Mouse (Mus musculus) embryonic facial prominence, embryonic 14.5 days (tissue): Measurements from ENCODE around the gene Fam166a. TPM values are rescaled to one million over a fixed set of nuclear protein-coding genes. Genes with fewer than 3 reads are reported as not detected.
A peak's percentile ranks its signal among the peaks of the same experiment; 100 is the strongest.

Experiments
- ATAC-seq: fragments of 200-750 bp; cut with Nextera tagmentation; 2 replicates; pipeline ENCODE4 v1.8.0; 2017; ENCODE audit warnings: low read depth, moderate number of reproducible peaks, moderate TSS enrichment
- DNase-seq: peaks from one replicate; pipeline ENCODE4 v3.0.0-alpha.2; 2015; ENCODE audit warnings: low spot score
- H3K27ac ChIP-seq: fragments of 300-500 bp; sonication (generic); replicated peaks from 2 replicates; pipeline ENCODE4 v1.5.1; 2014; ENCODE audit warnings: low read depth, mild to moderate bottlenecking, low read length, moderate library complexity
- H3K27me3 ChIP-seq: fragments of 300-500 bp; sonication (generic); replicated peaks from 2 replicates; pipeline ENCODE4 v1.6.1; 2014; ENCODE audit warnings: low read length; ENCODE audit not compliant: control insufficient read depth, insufficient read depth
- H3K36me3 ChIP-seq: fragments of 300-500 bp; sonication (generic); 2 replicates; pipeline ENCODE4 v1.6.1; 2014; ENCODE audit warnings: low read length, mixed read lengths; ENCODE audit not compliant: control insufficient read depth, insufficient read depth
- H3K4me1 ChIP-seq: fragments of 300-500 bp; sonication (generic); 2 replicates; pipeline ENCODE4 v1.6.1; 2014; ENCODE audit warnings: antibody characterized with exemption, low read length; ENCODE audit not compliant: control insufficient read depth, insufficient read depth
- H3K4me2 ChIP-seq: fragments of 300-500 bp; sonication (generic); 2 replicates; pipeline ENCODE4 v1.6.1; 2014; ENCODE audit warnings: low read depth, mild to moderate bottlenecking, low read length, moderate library complexity, mixed read lengths
- H3K4me3 ChIP-seq: fragments of 300-500 bp; sonication (generic); 2 replicates; pipeline ENCODE4 v1.5.1; 2014; ENCODE audit warnings: low read depth, mild to moderate bottlenecking, low read length
- H3K9ac ChIP-seq: fragments of 300-500 bp; sonication (generic); 2 replicates; pipeline ENCODE4 v1.6.1; 2014; ENCODE audit warnings: low read depth, mild to moderate bottlenecking, low read length, moderate library complexity, mixed read lengths
- H3K9me3 ChIP-seq: fragments of 300-500 bp; sonication (generic); 2 replicates; pipeline ENCODE4 v1.6.1; 2016; ENCODE audit warnings: low read length; ENCODE audit not compliant: control insufficient read depth
- WGBS: fragments of 180-500 bp; shearing (Covaris S2); extraction: QIAGEN DNeasy Blood & Tissue Kit; methylation state at CpG from one replicate; pipeline ENCODE4 v1.1.7; 2014; 5-methylcytosine and 5-hydroxymethylcytosine counted together
- polyA plus RNA-seq: library from polyadenylated mRNA; unstranded; fragments of >200 nt; fragmentation: Nextera tagmentation; extraction: Ambion mirVana; gene quantifications from 2 replicates; pipeline ENCODE4 v1.2.1, GENCODE M21; 2014

Fam166a gene
- polyA plus RNA-seq, 1 experiment from 2014 or later: not detected

DNA sequence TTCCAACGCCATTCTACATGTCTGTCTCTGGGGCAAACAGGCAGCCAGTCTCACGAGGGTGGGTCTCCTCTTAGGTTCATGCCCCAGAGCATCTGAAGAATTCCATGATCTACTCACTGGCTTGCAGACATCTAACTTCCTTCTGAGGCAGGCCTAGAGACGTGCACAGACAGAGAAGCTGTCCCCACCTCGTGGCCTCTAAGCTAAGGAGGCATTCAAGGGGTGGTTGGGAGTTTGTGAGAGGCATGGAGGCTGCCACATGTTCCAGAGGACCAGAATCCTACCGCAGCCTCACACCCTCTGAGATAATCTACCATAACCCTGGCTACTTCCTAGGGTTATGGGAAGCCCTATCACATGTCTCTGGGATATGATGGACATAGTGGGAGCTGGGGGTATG, 24.5 kb upstream of the Fam166a start:
- peaks cover 28% of the 10 kb centered on the region for H3K27me3 ChIP-seq
- no peak overlapping the region for H3K9ac ChIP-seq
- no peak overlapping the region for H3K27ac ChIP-seq
- H3K9me3 ChIP-seq: no peaks in the 10 kb centered on the region
- H3K36me3 ChIP-seq: peaks cover 10% of the 10 kb centered on the region; the same call in 1 of the 2 replicates
- 79% methylated on average over 5 of the region's 5 CpGs for WGBS
- ATAC-seq: no peak
- no peaks in the 10 kb centered on the region; the same call in 1 of the 2 replicates for H3K4me1 ChIP-seq
- no peak overlapping the region for H3K4me2 ChIP-seq
- DNase-seq: no peak
- no peak overlapping the region for H3K4me3 ChIP-seq

DNA sequence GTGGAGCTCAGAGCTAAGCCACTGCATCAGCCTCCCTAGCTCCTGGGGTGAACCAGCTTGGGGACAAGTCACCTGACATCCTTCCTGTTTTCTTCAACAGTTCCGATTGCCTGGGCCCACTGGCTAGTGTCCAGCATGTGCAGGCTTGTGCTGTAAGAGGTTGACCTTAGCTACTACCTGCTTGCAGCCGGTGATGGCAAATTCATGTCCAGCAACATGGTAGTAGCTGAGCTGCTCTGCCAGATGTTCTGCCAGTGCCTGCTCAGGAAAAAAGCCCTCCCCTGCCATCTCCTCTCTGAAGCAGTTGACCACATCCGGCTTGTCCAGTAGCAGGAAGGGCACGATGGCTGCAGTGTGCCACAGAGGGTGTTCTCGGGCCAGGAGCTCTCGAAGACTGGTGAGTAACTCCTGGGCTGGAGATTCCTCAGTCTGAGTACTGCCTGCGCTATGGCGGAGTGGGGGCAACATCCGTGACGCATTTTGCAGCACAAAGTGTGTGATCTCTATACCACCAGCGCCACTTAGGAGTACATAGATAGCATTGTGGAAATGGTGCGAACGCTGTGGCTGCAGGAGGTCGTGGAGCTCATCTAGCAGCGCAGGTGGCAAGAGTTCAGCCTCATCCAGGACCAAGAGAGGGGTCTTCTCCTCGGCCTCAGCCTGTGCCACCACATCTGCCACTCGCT, 23.9 kb upstream of the Fam166a start:
- Histone ChIP-seq H3K27ac (no peak overlapping the region), H3K36me3 (peaks cover 17% of the 10 kb centered on the region), H3K9ac (no peak overlapping the region), H3K9me3 (no peaks in the 10 kb centered on the region), H3K4me1 (no peaks in the 10 kb centered on the region; the same call in 1 of the 2 replicates), H3K4me3 (no peak overlapping the region), H3K4me2 (peak overlapping the region; percentile 51; the same call in 1 of the 2 replicates), H3K27me3 (peaks cover 28% of the 10 kb centered on the region)
- DNase-seq: no peak
- WGBS: 86% methylated on average over 13 of the region's 17 CpGs
- no peak for ATAC-seq

DNA sequence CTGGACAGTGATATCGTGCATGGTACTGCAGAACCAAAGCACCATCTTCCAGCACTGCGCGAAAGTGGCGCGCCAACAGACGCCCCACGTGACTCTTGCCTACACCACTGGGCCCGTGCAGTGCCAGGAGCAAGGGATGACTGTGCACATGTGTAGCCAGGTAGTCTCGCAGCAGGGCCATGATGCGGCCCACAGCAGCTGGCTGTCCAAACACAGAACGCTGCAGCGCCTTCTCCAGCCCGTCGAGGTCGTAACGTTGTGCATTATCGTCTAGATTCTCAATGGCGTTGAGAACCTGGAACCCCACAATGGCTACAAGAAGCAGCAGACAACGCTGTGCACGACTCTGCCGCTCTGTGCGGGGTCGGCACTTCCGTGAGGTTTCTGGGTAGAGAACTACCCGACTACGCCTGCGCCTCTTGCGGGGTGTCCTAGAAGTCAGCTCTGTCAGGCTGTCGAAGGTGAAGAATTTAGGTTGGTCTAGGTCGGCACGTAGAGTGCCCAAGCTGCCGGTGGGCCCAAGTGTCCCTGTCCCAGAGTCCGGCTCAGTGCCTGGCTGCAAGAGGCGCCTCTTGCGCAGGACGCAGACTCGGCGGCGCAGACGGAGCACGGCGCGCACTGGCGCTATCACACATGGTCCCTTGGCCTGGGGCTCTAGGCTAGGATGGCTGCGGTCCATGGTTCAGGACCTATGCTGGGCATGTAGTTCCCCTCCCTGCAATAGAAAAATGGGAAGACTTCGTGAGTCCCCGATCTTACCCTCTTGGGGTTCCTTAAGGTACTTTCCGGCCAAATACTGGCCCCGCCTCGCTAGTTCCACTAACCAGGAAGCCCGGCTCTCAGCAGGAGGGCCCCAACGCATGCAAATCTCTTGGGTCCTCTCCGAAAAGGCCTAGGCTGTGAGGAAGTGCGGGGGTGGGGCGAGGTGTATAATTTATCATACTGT, 23.1 kb upstream of the Fam166a start:
- H3K4me1 ChIP-seq: no peaks in the 10 kb centered on the region; the same call in 1 of the 2 replicates
- ATAC-seq (no peak), DNase-seq (no peak)
- H3K36me3 ChIP-seq: peaks cover 25% of the 10 kb centered on the region
- H3K27ac ChIP-seq: no peak overlapping the region
- peak overlapping the region; percentile 46 for H3K9ac ChIP-seq
- peaks cover 28% of the 10 kb centered on the region for H3K27me3 ChIP-seq
- H3K4me2 ChIP-seq: peak overlapping the region; percentile 51
- peak overlapping the region; percentile 28 for H3K4me3 ChIP-seq
- WGBS: 21% methylated on average over 55 of the region's 55 CpGs
- H3K9me3 ChIP-seq: no peaks in the 10 kb centered on the region

DNA sequence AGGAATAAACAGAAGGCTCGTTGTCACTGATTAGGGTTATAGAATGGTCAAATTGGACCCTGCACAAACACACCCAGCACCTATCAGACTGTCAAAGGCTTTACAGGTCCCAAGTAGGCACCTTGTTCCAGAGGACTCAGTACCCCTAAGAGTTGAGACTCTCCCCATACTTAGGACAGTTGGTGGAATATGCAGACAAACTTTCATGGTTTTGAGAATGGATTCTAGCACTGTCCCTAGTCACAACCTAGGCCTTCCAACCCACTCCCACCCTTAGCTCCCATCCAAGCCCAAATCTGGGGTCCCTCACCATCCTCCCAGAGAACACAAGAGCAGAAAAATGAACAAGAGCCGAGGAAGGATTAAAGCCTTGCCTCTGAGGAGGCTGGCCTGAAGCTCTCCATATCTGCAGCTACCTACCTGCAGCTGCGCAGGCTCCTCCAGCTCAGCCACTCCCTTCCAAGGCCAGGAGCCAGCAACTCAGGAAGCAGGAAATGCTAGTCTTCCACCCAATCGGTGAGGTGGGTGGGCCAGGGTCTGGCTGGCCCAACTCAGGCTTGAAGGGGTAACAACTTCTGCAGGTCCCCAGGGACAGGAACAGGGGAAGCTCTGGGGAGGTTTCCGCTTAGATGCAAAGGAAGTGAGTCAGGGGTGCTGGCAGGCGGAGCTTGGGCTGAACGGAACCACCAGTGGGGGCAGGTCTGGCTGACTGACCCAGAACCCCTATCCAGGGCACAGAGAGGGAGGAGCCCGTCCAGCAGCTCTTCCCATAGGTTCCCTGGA, 22.2 kb upstream of the Fam166a start, which contains the start of gene Tor4a:
Gene Tor4a (minus strand): TSS at position 715 of the 783 bp plus-strand sequence.
- Histone ChIP-seq H3K4me1 (no peaks in the 10 kb centered on the region; the same call in 1 of the 2 replicates), H3K36me3 (peaks cover 34% of the 10 kb centered on the region), H3K4me3 (peak within 1 kb of the TSS; percentile 28), H3K4me2 (peak within 1 kb of the TSS; percentile 51), H3K9me3 (no peaks in the 10 kb centered on the region), H3K27me3 (peaks cover 28% of the 10 kb centered on the region), H3K9ac (peak within 1 kb of the TSS; percentile 46), H3K27ac (peak within 1 kb of the TSS; percentile 13; the same call in 1 of the 2 replicates)
- 9% methylated on average over 7 of the region's 8 CpGs for WGBS
- ATAC-seq: peak; percentile 74
- DNase-seq: peak; percentile 89

DNA sequence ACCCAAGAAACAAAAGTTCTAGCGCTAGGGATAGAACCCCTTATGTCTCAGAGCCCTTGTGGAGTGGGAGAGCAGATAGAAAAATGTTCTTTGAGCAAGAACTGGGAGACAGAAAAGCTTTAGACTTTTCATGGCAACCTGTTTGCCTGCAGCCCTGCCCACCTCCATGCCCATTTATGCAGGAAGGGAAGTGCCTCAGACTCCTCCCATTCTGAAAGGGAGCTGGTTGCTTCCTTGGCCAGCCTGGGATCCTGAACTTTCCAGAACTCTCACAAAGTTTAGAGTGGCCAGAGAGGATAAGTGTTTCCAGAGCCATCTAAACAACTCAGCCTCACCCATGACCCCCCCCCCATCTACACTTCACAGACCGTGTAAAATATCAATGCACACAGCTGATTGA, 21.4 kb upstream of the Fam166a start:
- no peak overlapping the region for H3K4me3 ChIP-seq
- H3K4me2 ChIP-seq: peak overlapping the region; percentile 51
- 16% methylated on average over 2 of the region's 2 CpGs for WGBS
- no peak for DNase-seq
- H3K4me1 ChIP-seq: no peaks in the 10 kb centered on the region; the same call in 1 of the 2 replicates
- H3K36me3 ChIP-seq: peaks cover 42% of the 10 kb centered on the region
- no peak overlapping the region for H3K9ac ChIP-seq
- H3K9me3 ChIP-seq: no peaks in the 10 kb centered on the region
- H3K27me3 ChIP-seq: peaks cover 28% of the 10 kb centered on the region
- ATAC-seq: no peak
- H3K27ac ChIP-seq: peak overlapping the region; percentile 13; the same call in 1 of the 2 replicates

DNA sequence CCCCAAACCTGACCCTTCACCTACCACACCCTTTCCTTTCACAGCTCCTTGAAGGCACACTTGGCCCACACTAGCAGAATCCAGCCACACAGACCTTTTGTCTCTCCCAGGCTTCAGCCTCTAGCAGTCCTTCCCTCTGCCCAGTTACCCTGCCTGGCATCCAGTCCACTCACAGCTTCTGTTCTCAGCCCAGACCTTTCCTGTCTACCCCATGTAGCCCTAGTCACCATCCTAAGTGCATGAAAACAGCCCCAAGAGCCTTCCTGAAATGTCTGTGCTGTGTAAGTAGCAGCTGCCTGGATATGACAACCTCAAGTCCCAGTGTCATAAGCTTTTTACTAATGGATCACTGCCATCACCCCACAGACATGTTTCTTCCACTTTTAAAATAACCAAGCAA, 20.6 kb upstream of the Fam166a start:
- Histone ChIP-seq H3K4me2 (no peak overlapping the region), H3K9me3 (no peaks in the 10 kb centered on the region), H3K27me3 (peaks cover 28% of the 10 kb centered on the region), H3K4me3 (no peak overlapping the region), H3K4me1 (no peaks in the 10 kb centered on the region; the same call in 1 of the 2 replicates), H3K27ac (no peak overlapping the region), H3K36me3 (peaks cover 50% of the 10 kb centered on the region), H3K9ac (no peak overlapping the region)
- DNase-seq (no peak), ATAC-seq (no peak)

DNA sequence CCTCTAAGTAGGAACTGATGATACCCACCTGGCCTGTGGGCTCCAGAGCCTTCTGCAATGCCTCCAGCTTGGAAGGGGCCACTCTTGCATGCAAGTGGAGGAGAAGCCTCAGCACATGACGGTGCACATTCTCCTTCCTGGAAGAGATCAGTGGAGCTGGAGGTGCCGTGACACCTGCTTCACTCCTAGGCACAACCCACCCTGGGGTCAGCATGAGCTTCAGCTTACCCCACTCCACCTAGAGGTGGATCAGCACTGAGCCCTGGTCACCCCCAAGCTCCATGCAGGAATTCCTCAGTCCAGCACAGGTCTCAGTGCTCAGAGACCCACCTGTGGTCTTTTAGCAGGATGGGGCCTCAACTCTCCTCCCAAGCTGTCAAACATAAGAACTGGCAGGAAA, 17.9 kb upstream of the Fam166a start:
- Histone ChIP-seq H3K4me2 (no peak overlapping the region), H3K4me1 (no peaks in the 10 kb centered on the region), H3K27ac (no peak overlapping the region), H3K27me3 (peaks cover 14% of the 10 kb centered on the region), H3K4me3 (no peak overlapping the region), H3K9ac (no peak overlapping the region), H3K36me3 (peaks cover 76% of the 10 kb centered on the region), H3K9me3 (no peaks in the 10 kb centered on the region)
- no peak for DNase-seq
- no peak for ATAC-seq
- WGBS: 100% methylated on average over 2 of the region's 2 CpGs

DNA sequence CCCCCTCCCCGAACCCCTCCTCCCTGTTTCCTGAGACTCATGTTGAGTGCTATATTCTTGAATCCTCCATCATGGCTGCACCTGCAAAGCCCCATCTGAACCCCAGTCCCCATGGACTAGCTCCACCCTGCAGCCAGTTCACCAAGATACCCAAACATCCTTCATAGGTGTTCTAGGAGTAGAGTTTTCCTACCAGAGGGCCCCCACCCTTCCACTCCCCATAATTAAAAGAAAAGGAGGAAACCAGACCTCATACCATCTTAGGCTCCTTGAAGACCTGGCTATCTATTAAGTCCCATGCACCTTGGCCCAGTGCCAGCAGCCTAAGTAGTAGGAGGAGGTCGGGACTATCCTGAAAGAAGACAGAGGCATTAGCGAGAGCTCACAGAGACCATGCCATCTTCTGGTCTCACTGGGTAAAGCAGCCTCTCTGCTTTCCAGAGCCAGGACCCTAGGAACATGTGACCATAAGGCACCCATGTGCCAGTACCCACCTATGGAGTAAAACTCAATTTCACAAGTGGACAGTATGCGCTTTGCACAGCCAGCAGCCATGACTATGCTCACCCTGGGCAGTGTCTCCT, 14.8 kb upstream of the Fam166a start:
- Histone ChIP-seq H3K9ac (no peak overlapping the region), H3K9me3 (no peaks in the 10 kb centered on the region), H3K4me2 (no peak overlapping the region), H3K27me3 (no peaks in the 10 kb centered on the region), H3K36me3 (peaks cover 95% of the 10 kb centered on the region), H3K27ac (no peak overlapping the region), H3K4me1 (no peaks in the 10 kb centered on the region), H3K4me3 (no peak overlapping the region)
- WGBS: 63% methylated on average over 4 of the region's 4 CpGs
- DNase-seq: no peak
- no peak for ATAC-seq
